15 mouse cellular contexts compared by ENCODE assay signal in the genomic region with DNA sequence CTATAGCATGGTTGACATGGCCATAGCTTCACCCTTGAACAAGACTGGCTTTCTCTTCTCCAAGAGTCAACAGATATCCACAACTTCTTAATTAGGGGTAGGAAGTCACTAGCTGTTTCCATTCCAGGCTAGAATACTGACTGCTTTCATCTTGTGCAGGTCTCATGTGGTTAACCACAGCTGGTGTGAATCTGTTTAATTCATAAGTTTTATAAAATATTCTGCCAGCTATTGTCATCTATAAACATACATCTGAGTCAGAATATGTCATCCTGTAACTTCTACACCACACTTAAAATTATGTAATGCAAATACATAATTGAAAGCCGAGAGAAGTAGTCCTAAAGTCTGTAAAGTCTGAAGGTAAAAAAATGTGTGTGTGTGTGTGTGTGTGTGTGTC.
"Had no signal": no experiment of that assay in that cellular context is flagged by ENCODE, and none has a peak within 500 bp of the region (broad histone marks: within the 10 kb centered on the region; RNA-seq: fewer than 3 reads in every experiment).

No protein-coding gene starts in this region.

- DNase-seq: gastrocnemius, adult 2 months; gastrocnemius, postnatal 14 days; gastrocnemius, postnatal 36 days; heart, adult 18-20 months; heart, postnatal 14 days; heart, postnatal 36 days; kidney, adult 2 months; kidney, adult 9 months; kidney, postnatal 14 days; kidney, postnatal 36 days; liver; liver, embryonic 13.5 days had no signal

- ATAC-seq: hindbrain, postnatal 0 days; intestine, embryonic 15.5 days; intestine, postnatal 0 days had no signal
